Mouse (Mus musculus) forebrain, postnatal 0 days (tissue): ENCODE measurements around the gene Naa30. TPM values are rescaled to one million over a fixed set of nuclear protein-coding genes. Genes with fewer than 3 reads are reported as not detected.

ENCODE experiments used
- ATAC-seq: fragments of 200-750 bp; cut with Nextera tagmentation; 2 replicates; pipeline ENCODE4 v1.8.0; 2017; ENCODE audit warnings: mild to moderate bottlenecking, moderate library complexity
- DNase-seq: peaks from one replicate; pipeline ENCODE4 v3.0.0-alpha.2; 2015
- H3K27ac ChIP-seq: fragments of 300-500 bp; sonication (generic); 2 replicates; pipeline ENCODE4 v1.5.1; 2014; ENCODE audit warnings: low read depth, mild to moderate bottlenecking, antibody characterized with exemption, low read length, moderate library complexity, mixed read lengths
- H3K27me3 ChIP-seq: fragments of 300-500 bp; sonication (generic); 2 replicates; pipeline ENCODE4 v1.6.1; 2014; ENCODE audit warnings: mild to moderate bottlenecking, low read length, mixed read lengths; ENCODE audit not compliant: insufficient read depth
- H3K36me3 ChIP-seq: fragments of 300-500 bp; sonication (generic); 2 replicates; pipeline ENCODE4 v1.6.1; 2014; ENCODE audit warnings: mild to moderate bottlenecking, moderate library complexity; ENCODE audit not compliant: insufficient read depth
- H3K4me1 ChIP-seq: fragments of 300-500 bp; sonication (generic); 2 replicates; pipeline ENCODE4 v1.6.1; 2014; ENCODE audit warnings: antibody characterized with exemption; ENCODE audit not compliant: insufficient read depth
- H3K4me2 ChIP-seq: fragments of 300-500 bp; sonication (generic); 2 replicates; pipeline ENCODE4 v1.6.1; 2014; ENCODE audit warnings: low read depth, mild to moderate bottlenecking, moderate library complexity
- H3K4me3 ChIP-seq: fragments of 300-500 bp; sonication (generic); 2 replicates; pipeline ENCODE4 v1.5.1; 2014; ENCODE audit warnings: low read depth, low read length, mixed read lengths
- H3K9ac ChIP-seq: fragments of 300-500 bp; sonication (generic); 2 replicates; pipeline ENCODE4 v1.6.1; 2014; ENCODE audit warnings: mild to moderate bottlenecking
- H3K9me3 ChIP-seq: fragments of 300-500 bp; sonication (generic); 2 replicates; pipeline ENCODE4 v1.6.1; 2016; ENCODE audit warnings: low read length
- CTCF ChIP-seq: sonication (generic); IDR thresholded peaks from 2 replicates; pipeline ENCODE4 v1.5.1; 2016; ENCODE audit warnings: antibody characterized with exemption, control low read depth, low read depth
- WGBS: fragments of 180-500 bp; shearing (Covaris S2); extraction: QIAGEN DNeasy Blood & Tissue Kit; methylation state at CpG from one replicate; pipeline ENCODE4 v1.1.7; 2014; 5-methylcytosine and 5-hydroxymethylcytosine counted together
- polyA plus RNA-seq: library from polyadenylated mRNA; unstranded; fragments of >200 nt; fragmentation: Nextera tagmentation; extraction: Ambion mirVana; gene quantifications from 2 replicates; pipeline ENCODE4 v1.2.1, GENCODE M21; 2015
- total RNA-seq: library from RNA; depleted of rRNA; stranded (reverse); fragments of >200 nt; gene quantifications from 2 replicates; pipeline ENCODE4 v1.2.3, GENCODE M21; 2014

Naa30 gene
- total and polyA plus RNA-seq, 2 experiments from 2014 or later = 10.1 to 56.9 TPM

DNA sequence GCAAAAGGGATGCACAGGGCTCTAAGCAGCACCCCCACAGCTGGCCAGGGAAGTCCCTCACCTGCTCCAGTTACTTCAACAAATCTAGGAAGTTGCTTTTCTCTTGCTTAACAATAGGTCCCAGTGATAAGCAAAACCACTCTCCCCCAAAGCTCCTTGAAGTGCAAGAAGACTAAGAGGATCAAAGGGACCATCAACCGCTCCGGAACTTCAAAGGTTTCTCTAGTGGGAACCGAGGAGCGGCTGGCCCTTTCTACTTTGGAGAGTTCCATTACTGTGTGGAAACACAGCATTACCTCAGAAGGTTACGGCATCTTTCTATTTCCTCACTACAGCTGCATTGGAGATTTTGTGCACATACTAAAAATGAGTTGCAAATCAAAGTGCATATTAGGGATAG lies 16.5 kb upstream of the Naa30 start:
- H3K27me3 ChIP-seq = no peaks in the 10 kb centered on the region
- no peak for ATAC-seq
- no peak for TF ChIP-seq CTCF
- no peak overlapping the region for H3K9ac ChIP-seq
- no peaks in the 10 kb centered on the region for H3K4me1 ChIP-seq
- WGBS = 24% methylated on average over 5 of the region's 5 CpGs
- H3K4me2 ChIP-seq = no peak overlapping the region
- H3K9me3 ChIP-seq = no peaks in the 10 kb centered on the region
- no peak for DNase-seq
- no peaks in the 10 kb centered on the region for H3K36me3 ChIP-seq
- no peak overlapping the region for H3K4me3 ChIP-seq
- H3K27ac ChIP-seq = no peak overlapping the region

- no peaks in the 10 kb centered on the region for H3K9me3 ChIP-seq
- DNase-seq (no peak), ATAC-seq (no peak)
- no peak for TF ChIP-seq CTCF
- 43% methylated on average over 16 of the region's 16 CpGs for WGBS
- H3K4me1 ChIP-seq = no peaks in the 10 kb centered on the region
- H3K36me3 ChIP-seq = no peaks in the 10 kb centered on the region
- no peaks in the 10 kb centered on the region for H3K27me3 ChIP-seq
- no peak overlapping the region for H3K4me2 ChIP-seq
- no peak overlapping the region for H3K27ac ChIP-seq
- no peak overlapping the region for H3K4me3 ChIP-seq
- no peak overlapping the region for H3K9ac ChIP-seq
Measured at GRCm38 (mm10) chr14:49158143-49158925, 13.7 kb upstream of the Naa30 start.

- TF ChIP-seq CTCF = no peak
- WGBS = 26% methylated on average over 8 of the region's 8 CpGs
- no peak overlapping the region; the same call in 1 of the 2 replicates for H3K27ac ChIP-seq
- ATAC-seq (no peak), DNase-seq (no peak)
- peaks cover 15% of the 10 kb centered on the region for H3K4me1 ChIP-seq
- H3K9me3 ChIP-seq = no peaks in the 10 kb centered on the region
- H3K4me3 ChIP-seq = peak overlapping the region; percentile 91
- H3K36me3 ChIP-seq = no peaks in the 10 kb centered on the region
- peak overlapping the region; percentile 87 for H3K4me2 ChIP-seq
- H3K9ac ChIP-seq = no peak overlapping the region
- no peaks in the 10 kb centered on the region for H3K27me3 ChIP-seq
Measured at GRCm38 (mm10) chr14:49171286-49171685, 740 bp upstream of the Naa30 start.

GRCm38 (mm10) chr14:49172582-49172988 lies 559 bp downstream of the Naa30 start:
- TF ChIP-seq CTCF = no peak
- peak; percentile 90 for ATAC-seq
- peak overlapping the region; percentile 88 for H3K9ac ChIP-seq
- no peaks in the 10 kb centered on the region for H3K36me3 ChIP-seq
- peak overlapping the region; percentile 88 for H3K27ac ChIP-seq
- DNase-seq = peak; percentile 69
- 2% methylated on average over 41 of the region's 46 CpGs for WGBS
- H3K4me1 ChIP-seq = peaks cover 15% of the 10 kb centered on the region
- no peaks in the 10 kb centered on the region for H3K27me3 ChIP-seq
- H3K9me3 ChIP-seq = no peaks in the 10 kb centered on the region
- peak overlapping the region; percentile 91 for H3K4me3 ChIP-seq
- H3K4me2 ChIP-seq = peak overlapping the region; percentile 87

DNA sequence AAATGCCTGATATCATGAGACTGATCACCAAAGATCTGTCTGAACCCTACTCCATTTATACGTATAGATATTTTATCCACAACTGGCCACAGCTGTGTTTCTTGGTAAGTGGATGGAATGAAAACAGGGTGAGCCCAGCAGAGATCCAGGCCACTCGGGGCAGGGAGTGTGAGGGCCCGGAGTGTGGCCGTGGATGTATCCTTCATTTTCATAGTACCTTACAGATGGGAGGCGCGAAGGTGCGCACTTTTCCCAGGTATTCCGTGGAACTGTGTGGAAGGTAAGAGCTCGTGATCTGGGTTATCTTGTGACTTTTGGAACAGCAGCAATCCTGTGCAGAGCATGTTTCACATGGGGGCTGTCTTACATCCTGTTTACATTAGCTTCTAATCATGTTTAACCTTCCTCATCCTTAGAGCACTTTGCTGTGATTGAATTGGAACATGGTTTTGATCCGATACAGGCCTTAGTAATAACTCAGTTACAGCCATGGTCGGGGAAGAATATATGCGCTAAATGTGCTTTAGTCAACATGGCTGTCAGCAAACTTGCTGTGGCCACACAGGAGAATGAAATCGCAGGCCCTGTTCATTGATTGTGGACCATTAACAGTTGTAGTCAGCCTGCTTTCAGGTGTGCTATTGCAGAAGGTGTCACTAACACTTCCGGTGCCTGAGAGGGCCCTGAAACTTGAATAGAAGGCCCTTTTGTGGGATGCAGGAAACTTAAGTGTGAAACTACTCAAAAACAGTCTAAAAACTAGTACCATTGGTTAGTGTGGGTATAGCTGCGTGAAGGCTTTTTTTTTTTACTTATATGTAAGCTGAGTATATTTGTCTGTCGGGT lies 1.5 kb downstream of the Naa30 start:
- H3K9ac ChIP-seq = peak overlapping the region; percentile 88
- TF ChIP-seq CTCF = no peak
- DNase-seq = no peak
- no peaks in the 10 kb centered on the region for H3K9me3 ChIP-seq
- no peaks in the 10 kb centered on the region for H3K36me3 ChIP-seq
- peaks cover 15% of the 10 kb centered on the region for H3K4me1 ChIP-seq
- no peak overlapping the region for H3K27ac ChIP-seq
- ATAC-seq = no peak
- WGBS = 58% methylated on average over 16 of the region's 16 CpGs
- peak overlapping the region; percentile 87 for H3K4me2 ChIP-seq
- H3K27me3 ChIP-seq = no peaks in the 10 kb centered on the region
- H3K4me3 ChIP-seq = peak overlapping the region; percentile 91

DNA sequence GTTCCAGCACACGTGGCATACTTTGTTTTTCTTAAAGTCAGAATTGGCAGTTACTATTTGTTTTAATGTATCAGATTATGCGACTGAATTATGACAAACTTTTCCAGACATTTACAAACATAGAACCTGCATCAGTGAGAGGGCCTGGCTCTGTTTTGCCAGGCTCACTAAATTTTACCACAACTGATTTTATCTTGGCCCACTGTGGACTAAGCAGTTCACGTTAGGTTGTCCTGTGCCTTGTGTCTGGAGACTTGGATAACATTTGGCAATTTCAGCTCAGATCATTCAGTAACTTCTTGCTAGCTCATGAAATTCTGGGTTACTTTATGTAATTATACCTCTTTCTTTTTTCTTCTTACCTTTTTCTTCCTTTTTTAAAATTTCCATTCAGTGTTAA lies 7.7 kb downstream of the Naa30 start:
- Histone ChIP-seq H3K9ac (no peak overlapping the region), H3K9me3 (no peaks in the 10 kb centered on the region), H3K4me1 (peaks cover under 1% of the 10 kb centered on the region; the same call in 1 of the 2 replicates), H3K27ac (no peak overlapping the region), H3K36me3 (0 out of 2 replicates have a peak, but pooled peaks cover 8% of the 10 kb centered on the region), H3K4me2 (no peak overlapping the region), H3K27me3 (no peaks in the 10 kb centered on the region), H3K4me3 (no peak overlapping the region)
- no peak for TF ChIP-seq CTCF
- DNase-seq (no peak), ATAC-seq (no peak)
- WGBS = 81% methylated on average over 3 of the region's 3 CpGs

- Histone ChIP-seq H3K27ac (no peak overlapping the region), H3K9ac (no peak overlapping the region), H3K4me2 (no peak overlapping the region), H3K4me3 (no peak overlapping the region), H3K9me3 (no peaks in the 10 kb centered on the region), H3K27me3 (no peaks in the 10 kb centered on the region), H3K36me3 (peaks cover 14% of the 10 kb centered on the region), H3K4me1 (no peaks in the 10 kb centered on the region)
- WGBS = 89% methylated on average over 2 of the region's 2 CpGs
- no peak for DNase-seq
- no peak for TF ChIP-seq CTCF
- ATAC-seq = no peak
Measured at GRCm38 (mm10) chr14:49186270-49186669, 14.2 kb downstream of the Naa30 start.
